Mouse (Mus musculus) kidney, embryonic 16.5 days (tissue): ENCODE data around the gene Cd7. TPM values are rescaled to one million over a fixed set of nuclear protein-coding genes. Genes with fewer than 3 reads are reported as not detected.
"Not testable (repeated sequence)": the region's sequence is repeated elsewhere in the genome, so short reads cannot be mapped to it uniquely, and the experiment has no call there.

ENCODE experiments used
- ATAC-seq: fragments of 200-750 bp; cut with Nextera tagmentation; 2 replicates; pipeline ENCODE4 v1.8.0; 2017; ENCODE audit warnings: moderate TSS enrichment; ENCODE audit not compliant: low FRiP score, low TSS enrichment
- H3K27ac ChIP-seq: fragments of 300-500 bp; sonication (generic); 2 replicates; pipeline ENCODE4 v1.5.1; 2014; ENCODE audit warnings: low read length
- H3K27me3 ChIP-seq: fragments of 300-500 bp; sonication (generic); 2 replicates; pipeline ENCODE4 v1.6.1; 2014; ENCODE audit warnings: low read length, control low read depth, mixed read lengths; ENCODE audit not compliant: insufficient read depth
- H3K36me3 ChIP-seq: fragments of 300-500 bp; sonication (generic); 2 replicates; pipeline ENCODE4 v1.6.1; 2014; ENCODE audit warnings: low read length, control low read depth, mixed read lengths; ENCODE audit not compliant: insufficient read depth
- H3K4me1 ChIP-seq: fragments of 300-500 bp; sonication (generic); 2 replicates; pipeline ENCODE4 v1.6.1; 2014; ENCODE audit warnings: low read length, control low read depth, mixed read lengths; ENCODE audit not compliant: insufficient read depth
- H3K4me2 ChIP-seq: fragments of 300-500 bp; sonication (generic); replicated peaks from 2 replicates; pipeline ENCODE4 v1.6.1; 2014; ENCODE audit warnings: low read depth, low read length
- H3K4me3 ChIP-seq: fragments of 300-500 bp; sonication (generic); 2 replicates; pipeline ENCODE4 v1.5.1; 2014; ENCODE audit warnings: mild to moderate bottlenecking, low read length
- H3K9ac ChIP-seq: fragments of 300-500 bp; sonication (generic); replicated peaks from 2 replicates; pipeline ENCODE4 v1.6.1; 2014; ENCODE audit warnings: low read length
- H3K9me3 ChIP-seq: fragments of 300-500 bp; sonication (generic); 2 replicates; pipeline ENCODE4 v1.6.1; 2016; ENCODE audit warnings: low read length, control low read depth
- WGBS: fragments of 180-500 bp; shearing (Covaris S2); extraction: QIAGEN DNeasy Blood & Tissue Kit; methylation state at CpG from one replicate; pipeline ENCODE4 v1.1.7; 2014; 5-methylcytosine and 5-hydroxymethylcytosine counted together
- polyA plus RNA-seq: library from polyadenylated mRNA; unstranded; fragments of >200 nt; fragmentation: Nextera tagmentation; extraction: Ambion mirVana; gene quantifications from 2 replicates; pipeline ENCODE4 v1.2.1, GENCODE M21; 2015

The Cd7 gene
- polyA plus RNA-seq = 0.97 TPM in 1 of 2 replicates, not detected in the other

- Histone ChIP-seq H3K27ac (no peak within 1 kb of the TSS), H3K4me3 (no peak within 1 kb of the TSS), H3K9me3 (no peaks in the 10 kb centered on the region), H3K27me3 (no peaks in the 10 kb centered on the region), H3K4me2 (no peak within 1 kb of the TSS), H3K4me1 (no peaks in the 10 kb centered on the region), H3K36me3 (no peaks in the 10 kb centered on the region), H3K9ac (no peak within 1 kb of the TSS)
- ATAC-seq = no peak
- 69% methylated on average over 5 of the region's 5 CpGs for WGBS
These were observed at the start of gene Cd7 for GRCm38 (mm10) chr11:121039302-121039701. Gene Cd7 (minus strand): TSS chr11:121039418.

GRCm38 (mm10) chr11:121088997-121089396, 49.8 kb upstream of the Cd7 start:
- no peaks in the 10 kb centered on the region for H3K4me1 ChIP-seq
- no peak overlapping the region for H3K9ac ChIP-seq
- no peak for ATAC-seq
- no peaks in the 10 kb centered on the region for H3K27me3 ChIP-seq
- 81% methylated on average over 6 of the region's 6 CpGs for WGBS
- no peak overlapping the region for H3K4me3 ChIP-seq
- H3K4me2 ChIP-seq = no peak overlapping the region
- no peaks in the 10 kb centered on the region for H3K9me3 ChIP-seq
- no peaks in the 10 kb centered on the region for H3K36me3 ChIP-seq
- no peak overlapping the region for H3K27ac ChIP-seq

- Histone ChIP-seq H3K9ac (no peak overlapping the region), H3K4me1 (peaks cover 5% of the 10 kb centered on the region; the same call in 1 of the 2 replicates), H3K36me3 (no peaks in the 10 kb centered on the region), H3K27ac (no peak overlapping the region), H3K9me3 (no peaks in the 10 kb centered on the region), H3K4me3 (no peak overlapping the region), H3K4me2 (no peak overlapping the region), H3K27me3 (no peaks in the 10 kb centered on the region)
- ATAC-seq = no peak
- 65% methylated on average over 4 of the region's 4 CpGs for WGBS
These were observed 47.1 kb upstream of the Cd7 start for GRCm38 (mm10) chr11:121086296-121086695.

- Histone ChIP-seq H3K9ac (no peak overlapping the region), H3K36me3 (no peaks in the 10 kb centered on the region), H3K4me1 (peaks cover 5% of the 10 kb centered on the region; the same call in 1 of the 2 replicates), H3K4me2 (no peak overlapping the region), H3K27me3 (no peaks in the 10 kb centered on the region), H3K4me3 (no peak overlapping the region), H3K9me3 (no peaks in the 10 kb centered on the region), H3K27ac (no peak overlapping the region)
- 61% methylated on average over 5 of the region's 5 CpGs for WGBS
- ATAC-seq = no peak
These were observed 46.0 kb upstream of the Cd7 start for GRCm38 (mm10) chr11:121085181-121085580.

- no peaks in the 10 kb centered on the region for H3K9me3 ChIP-seq
- no peaks in the 10 kb centered on the region for H3K36me3 ChIP-seq
- no peak overlapping the region for H3K4me3 ChIP-seq
- no peak overlapping the region for H3K27ac ChIP-seq
- WGBS = 39% methylated on average over 6 of the region's 6 CpGs
- H3K9ac ChIP-seq = no peak overlapping the region
- no peaks in the 10 kb centered on the region for H3K27me3 ChIP-seq
- no peak overlapping the region for H3K4me2 ChIP-seq
- peaks cover 5% of the 10 kb centered on the region; the same call in 1 of the 2 replicates for H3K4me1 ChIP-seq
- no peak for ATAC-seq
These were observed 43.8 kb upstream of the Cd7 start for GRCm38 (mm10) chr11:121082857-121083500.

- Histone ChIP-seq H3K9ac (no peak overlapping the region), H3K4me3 (no peak overlapping the region), H3K4me1 (peaks cover 5% of the 10 kb centered on the region; the same call in 1 of the 2 replicates), H3K27ac (no peak overlapping the region), H3K9me3 (no peaks in the 10 kb centered on the region), H3K27me3 (no peaks in the 10 kb centered on the region), H3K4me2 (no peak overlapping the region), H3K36me3 (no peaks in the 10 kb centered on the region)
- no peak for ATAC-seq
- 77% methylated on average over 3 of the region's 3 CpGs for WGBS
These were observed 43.0 kb upstream of the Cd7 start for GRCm38 (mm10) chr11:121082250-121082649.

- Histone ChIP-seq H3K27ac (no peak within 1 kb of the TSS), H3K9ac (no peak within 1 kb of the TSS), H3K27me3 (no peaks in the 10 kb centered on the region), H3K4me3 (no peak within 1 kb of the TSS), H3K4me2 (no peak within 1 kb of the TSS), H3K9me3 (no peaks in the 10 kb centered on the region), H3K4me1 (peaks cover 5% of the 10 kb centered on the region; the same call in 1 of the 2 replicates), H3K36me3 (no peaks in the 10 kb centered on the region)
- no peak for ATAC-seq
- WGBS = 60% methylated on average over 3 of the region's 3 CpGs
These were observed 41.9 kb upstream of the Cd7 start, which contains the start of gene Sectm1a for GRCm38 (mm10) chr11:121081120-121081519. Gene Sectm1a (minus strand): TSS chr11:121081220.

- Histone ChIP-seq H3K9me3 (no peaks in the 10 kb centered on the region), H3K36me3 (no peaks in the 10 kb centered on the region), H3K4me1 (peaks cover 5% of the 10 kb centered on the region; the same call in 1 of the 2 replicates), H3K4me2 (no peak overlapping the region), H3K27me3 (no peaks in the 10 kb centered on the region), H3K27ac (no peak overlapping the region), H3K4me3 (no peak overlapping the region), H3K9ac (no peak overlapping the region)
- WGBS = 93% methylated on average over 8 of the region's 8 CpGs
- ATAC-seq = no peak
These were observed 41.1 kb upstream of the Cd7 start for GRCm38 (mm10) chr11:121080330-121080729.

GRCm38 (mm10) chr11:121075655-121076054, 36.4 kb upstream of the Cd7 start:
- Histone ChIP-seq H3K4me3 (no peak overlapping the region), H3K27me3 (no peaks in the 10 kb centered on the region), H3K4me2 (no peak overlapping the region), H3K9ac (no peak overlapping the region), H3K36me3 (no peaks in the 10 kb centered on the region), H3K9me3 (no peaks in the 10 kb centered on the region), H3K4me1 (no peaks in the 10 kb centered on the region), H3K27ac (no peak overlapping the region)
- 49% methylated on average over 5 of the region's 5 CpGs for WGBS
- no peak for ATAC-seq

- not testable (repeated sequence) for H3K27ac ChIP-seq, H3K27me3 ChIP-seq, H3K4me3 ChIP-seq, H3K36me3 ChIP-seq, H3K4me1 ChIP-seq, H3K4me2 ChIP-seq, H3K9me3 ChIP-seq, H3K9ac ChIP-seq, ATAC-seq
- 91% methylated on average over 12 of the region's 16 CpGs for WGBS
These were observed 30.4 kb upstream of the Cd7 start for GRCm38 (mm10) chr11:121069662-121070061.
